ENCODE assay signal across 8 mouse cellular contexts in genomic region chr6:28831011-28831853, GRCm38 (mm10). TPM values are rescaled to one million over a fixed set of nuclear protein-coding genes. Genes with fewer than 3 reads are reported as not detected.
A peak's percentile ranks its signal among the peaks of the same experiment; 100 is the strongest.
DNase-seq lines count a peak whose midpoint lies in the region; ATAC-seq lines count a peak whose summit lies in the region.

Gene Lrrc4, minus strand, starts transcription at chr6:28831747.

- peak within 1 kb of the TSS; percentile 98 for H3K4me2 ChIP-seq in heart, embryonic 16.5 days (ENCODE audit: low read depth, low read length)
- H3K4me2 ChIP-seq in forebrain, embryonic 12.5 days, result peak within 1 kb of the TSS; percentile 95
- peak within 1 kb of the TSS; percentile 100 for H3K4me2 ChIP-seq in limb, embryonic 11.5 days (ENCODE audit: low read depth, severe bottlenecking)
- H3K4me2 ChIP-seq in stomach, embryonic 16.5 days (ENCODE audit: low read depth, low read length), result peak within 1 kb of the TSS; percentile 100

- H3K36me3 ChIP-seq in heart, embryonic 16.5 days (ENCODE audit: control insufficient read depth, insufficient read depth), result no peaks in the 10 kb centered on the region
- 0 out of 2 replicates have a peak, but pooled peaks cover 6% of the 10 kb centered on the region for H3K36me3 ChIP-seq in forebrain, embryonic 12.5 days (replicated peaks)
- H3K36me3 ChIP-seq in limb, embryonic 11.5 days (ENCODE audit: control insufficient read depth, insufficient read depth, low read length), result no peaks in the 10 kb centered on the region
- no peaks in the 10 kb centered on the region for H3K36me3 ChIP-seq in stomach, embryonic 16.5 days (ENCODE audit: control insufficient read depth, insufficient read depth, low read length)

- whole genome bisulfite sequencing in heart, embryonic 16.5 days, result 47% methylated on average over 27 of the region's 27 CpGs
- 17% methylated on average over 27 of the region's 27 CpGs for WGBS in forebrain, embryonic 12.5 days
- 23% methylated on average over 27 of the region's 27 CpGs for WGBS in limb, embryonic 11.5 days
- WGBS in stomach, embryonic 16.5 days, result 49% methylated on average over 27 of the region's 27 CpGs

- H3K27me3 ChIP-seq in heart, embryonic 16.5 days (ENCODE audit: control insufficient read depth, insufficient read depth, low read length), result peaks cover 19% of the 10 kb centered on the region
- peaks cover 21% of the 10 kb centered on the region for H3K27me3 ChIP-seq in forebrain, embryonic 12.5 days
- H3K27me3 ChIP-seq in limb, embryonic 11.5 days (ENCODE audit: control insufficient read depth, insufficient read depth, low read length), result peaks cover 25% of the 10 kb centered on the region
- H3K27me3 ChIP-seq in stomach, embryonic 16.5 days (ENCODE audit: control insufficient read depth, insufficient read depth, low read length), result peaks cover 6% of the 10 kb centered on the region

- intact Hi-C loops in heart, postnatal 14 days (cut with DNase I), result loop anchor here (5.0 kb wide), 1 partner anchor 66 kb away; no protein-coding TSS in a partner anchor

- no peak for DNase-seq in heart, postnatal 14 days
- DNase-seq in ZHBTc4 (ENCODE audit: low read depth, low spot score), result peak; percentile 24
- peak; percentile 31 for DNase-seq in limb, embryonic 11.5 days (ENCODE audit: low spot score)
- no peak for DNase-seq in adrenal gland, postnatal 36 days
- DNase-seq in kidney, postnatal 4 days, result no peak

- H3K9me3 ChIP-seq in heart, embryonic 16.5 days (replicated peaks; ENCODE audit: control insufficient read depth, low read length), result no peaks in the 10 kb centered on the region
- no peaks in the 10 kb centered on the region for H3K9me3 ChIP-seq in forebrain, embryonic 12.5 days
- 0 out of 2 replicates have a peak, but pooled peaks cover 2% of the 10 kb centered on the region for H3K9me3 ChIP-seq in limb, embryonic 11.5 days (ENCODE audit: control insufficient read depth, low read length)
- no peaks in the 10 kb centered on the region for H3K9me3 ChIP-seq in stomach, embryonic 16.5 days (replicated peaks; ENCODE audit: control insufficient read depth, low read length)

- no peak within 1 kb of the TSS for H3K27ac ChIP-seq in heart, embryonic 16.5 days (ENCODE audit: low read length)
- peak within 1 kb of the TSS; percentile 91 for H3K27ac ChIP-seq in forebrain, embryonic 12.5 days
- no peak within 1 kb of the TSS for H3K27ac ChIP-seq in limb, embryonic 11.5 days (replicated peaks; ENCODE audit: low read depth, low read length)
- no peak within 1 kb of the TSS for H3K27ac ChIP-seq in stomach, embryonic 16.5 days (ENCODE audit: low read length)

- H3K4me3 ChIP-seq in heart, embryonic 16.5 days (ENCODE audit: low read length), result peak within 1 kb of the TSS; percentile 63
- peak within 1 kb of the TSS; percentile 79 for H3K4me3 ChIP-seq in forebrain, embryonic 12.5 days (replicated peaks)
- H3K4me3 ChIP-seq in limb, embryonic 11.5 days (ENCODE audit: low read depth, low read length), result peak within 1 kb of the TSS; percentile 54
- H3K4me3 ChIP-seq in stomach, embryonic 16.5 days (replicated peaks; ENCODE audit: low read length), result peak within 1 kb of the TSS; percentile 65

- peaks cover 5% of the 10 kb centered on the region for H3K4me1 ChIP-seq in heart, embryonic 16.5 days (ENCODE audit: control insufficient read depth, insufficient read depth, low read length)
- H3K4me1 ChIP-seq in forebrain, embryonic 12.5 days, result peaks cover 60% of the 10 kb centered on the region
- peaks cover 9% of the 10 kb centered on the region; the same call in 1 of the 2 replicates for H3K4me1 ChIP-seq in limb, embryonic 11.5 days (ENCODE audit: control insufficient read depth, insufficient read depth, low read length)
- H3K4me1 ChIP-seq in stomach, embryonic 16.5 days (ENCODE audit: control insufficient read depth, insufficient read depth, low read length), result peaks cover 18% of the 10 kb centered on the region; the same call in 1 of the 2 replicates

- ATAC-seq in heart, embryonic 16.5 days (replicated peaks; ENCODE audit: extremely low read depth, insufficient read depth, low FRiP score), result no peak
- ATAC-seq in forebrain, embryonic 12.5 days (ENCODE audit: low FRiP score), result no peak
- no peak for ATAC-seq in limb, embryonic 11.5 days (ENCODE audit: insufficient number of reproducible peaks, low FRiP score, low TSS enrichment, low read depth)
- ATAC-seq in stomach, embryonic 16.5 days (ENCODE audit: insufficient read depth, low FRiP score), result no peak

- H3K9ac ChIP-seq in heart, embryonic 16.5 days (ENCODE audit: low read length), result peak within 1 kb of the TSS; percentile 72
- H3K9ac ChIP-seq in forebrain, embryonic 12.5 days, result peak within 1 kb of the TSS; percentile 84
- peak within 1 kb of the TSS; percentile 61 for H3K9ac ChIP-seq in limb, embryonic 11.5 days (ENCODE audit: low read length)
- peak within 1 kb of the TSS; percentile 76 for H3K9ac ChIP-seq in stomach, embryonic 16.5 days (ENCODE audit: low read length)

RNA-seq across cellular contexts. Expression of gene Lrrc4, which starts in this region (rescaled TPM):
- polyA plus RNA-seq in heart, embryonic 16.5 days (2015; fragmentation: Nextera tagmentation; extraction: Ambion mirVana), result 0.22 and 0.27 TPM in 2 replicates
- under 1 TPM; 0.22 to 0.43 TPM for total RNA-seq in heart, postnatal 14 days (2021)
- 3.0 and 3.1 TPM in 2 replicates for polyA plus RNA-seq in forebrain, embryonic 12.5 days (2016; fragmentation: Nextera tagmentation; extraction: Ambion mirVana)
- 0.33 and 0.48 TPM in 2 replicates for polyA plus RNA-seq in limb, embryonic 11.5 days (2014; fragmentation: Nextera tagmentation; extraction: Ambion mirVana)
- polyA plus RNA-seq in stomach, embryonic 16.5 days (2015; fragmentation: Nextera tagmentation; extraction: Ambion mirVana), result 0.66 and 0.72 TPM in 2 replicates
- 1 to 10 TPM; 5.3 to 9.2 TPM for total RNA-seq in adrenal gland, postnatal 36 days (2021)

Comparison
In these comparisons a context has a peak if more than half of its experiments do, and no peak if none do; other contexts are left out.
1. RNA of gene Lrrc4 (total RNA-seq): 5.3 to 9.2 TPM in adrenal gland, postnatal 36 days; 0.22 to 0.43 TPM in heart, postnatal 14 days; every median in the first group is over 4 times any median in the second.
2. Peak in DNase-seq, H3K4me3 ChIP-seq, H3K9ac ChIP-seq and H3K4me2 ChIP-seq in limb, embryonic 11.5 days; RNA of the gene not detected or under 1 TPM.
3. Peak in every context shown above with its lines, with median percentiles within 50 percentile points of each other: H3K4me2 ChIP-seq, H3K4me3 ChIP-seq and H3K9ac ChIP-seq.